Mouse (Mus musculus): ENCODE data around the gene Ptprn2. TPM values are rescaled to one million over a fixed set of nuclear protein-coding genes. Genes with fewer than 3 reads are reported as not detected.

The Ptprn2 gene
- polyA plus RNA-seq, 1 experiment = 97.8 TPM

GRCm38 (mm10) chr12:116863291-116863899 is 377.9 kb downstream of the Ptprn2 start:
- peaks cover 8% of the 10 kb centered on the region for H3K4me1 ChIP-seq (ENCODE audit: control insufficient read depth, insufficient read depth, low read length)
- TF ChIP-seq CTCF (IDR thresholded peaks at IDR 0.05; ENCODE audit: borderline replicate concordance, insufficient read depth, low read depth, low read length) (no peak), POLR2A (IDR thresholded peaks at IDR 0.05; ENCODE audit: borderline replicate concordance, insufficient read depth, low read length) (no peak)

GRCm38 (mm10) chr12:116873866-116874585 is 388.5 kb downstream of the Ptprn2 start:
- H3K4me1 ChIP-seq (ENCODE audit: control insufficient read depth, insufficient read depth, low read length) = peaks cover 16% of the 10 kb centered on the region; the same call in 1 of the 2 replicates
- no peak overlapping the region for H3K27ac ChIP-seq (ENCODE audit: insufficient read depth, low read length)
- 35% methylated on average over 1 of the region's 1 CpGs for WGBS
- no peaks in the 10 kb centered on the region for H3K27me3 ChIP-seq (ENCODE audit: control insufficient read depth, insufficient read depth, low read length)
- H3K4me3 ChIP-seq (replicated peaks; ENCODE audit: insufficient read depth, low read depth, low read length) = no peak overlapping the region
- peak; percentile 73 to 89 for DNase-seq
- TF ChIP-seq CTCF (IDR thresholded peaks at IDR 0.05; ENCODE audit: borderline replicate concordance, insufficient read depth, low read depth, low read length) = no peak; the same call in 1 of the 2 replicates
- TF ChIP-seq POLR2A (IDR thresholded peaks at IDR 0.05; ENCODE audit: borderline replicate concordance, insufficient read depth, low read length) = no peak

More at GRCm38 (mm10) chr12:116863291-116863899, 377.9 kb downstream of the Ptprn2 start:
- DNase-seq = no peak
- Histone ChIP-seq H3K4me3 (replicated peaks; ENCODE audit: insufficient read depth, low read depth, low read length) (no peak overlapping the region), H3K27ac (ENCODE audit: insufficient read depth, low read length) (no peak overlapping the region), H3K27me3 (ENCODE audit: control insufficient read depth, insufficient read depth, low read length) (no peaks in the 10 kb centered on the region)
- WGBS = 96% methylated on average over 4 of the region's 4 CpGs

DNA sequence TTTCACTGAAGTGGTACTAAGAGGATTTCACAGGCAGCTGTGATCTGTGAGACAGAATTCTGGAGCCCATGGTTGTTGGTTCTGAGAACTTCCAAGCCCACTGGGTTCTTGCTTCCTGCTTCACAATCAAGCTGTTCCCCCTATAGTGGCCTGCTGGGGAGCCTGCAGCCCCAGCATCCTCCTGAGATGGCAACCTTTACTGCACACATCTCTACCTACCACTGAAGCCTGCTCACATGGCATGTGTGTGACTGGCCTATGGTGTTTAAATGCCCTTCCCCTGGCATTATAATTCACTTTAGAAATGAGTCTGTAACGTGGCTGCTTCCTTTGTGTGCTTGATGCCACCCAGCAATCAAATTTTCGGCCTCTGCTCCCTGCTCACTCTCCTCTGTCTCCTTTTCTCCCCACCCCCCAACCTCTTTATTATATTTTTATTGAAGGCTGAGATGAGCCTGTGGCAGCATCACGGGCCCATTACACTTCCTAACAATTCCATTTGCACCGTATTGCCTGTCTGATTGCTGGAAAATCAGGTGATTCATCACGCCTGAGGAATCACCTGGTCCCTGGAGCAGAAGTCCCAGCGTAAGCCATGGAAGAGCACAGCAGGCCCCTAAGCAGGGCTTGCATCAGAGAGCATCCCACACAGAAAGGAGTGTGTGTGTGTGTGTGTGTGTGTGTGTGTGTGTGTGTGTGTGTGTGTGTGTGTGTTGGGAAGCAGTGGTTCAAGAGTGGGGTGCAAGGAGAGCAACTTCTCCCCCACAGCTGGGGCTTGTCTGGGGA is 402.2 kb downstream of the Ptprn2 start:
- 72% methylated on average over 6 of the region's 6 CpGs for WGBS
- no peak for DNase-seq
- Histone ChIP-seq H3K4me1 (ENCODE audit: control insufficient read depth, insufficient read depth, low read length) (no peaks in the 10 kb centered on the region), H3K27me3 (ENCODE audit: control insufficient read depth, insufficient read depth, low read length) (no peaks in the 10 kb centered on the region), H3K4me3 (replicated peaks; ENCODE audit: insufficient read depth, low read depth, low read length) (no peak overlapping the region), H3K27ac (ENCODE audit: insufficient read depth, low read length) (no peak overlapping the region)
- TF ChIP-seq CTCF (IDR thresholded peaks at IDR 0.05; ENCODE audit: borderline replicate concordance, insufficient read depth, low read depth, low read length) = no peak
- no peak for TF ChIP-seq POLR2A (IDR thresholded peaks at IDR 0.05; ENCODE audit: borderline replicate concordance, insufficient read depth, low read length)

- TF ChIP-seq CTCF (IDR thresholded peaks at IDR 0.05; ENCODE audit: borderline replicate concordance, insufficient read depth, low read depth, low read length) (no peak), POLR2A (IDR thresholded peaks at IDR 0.05; ENCODE audit: borderline replicate concordance, insufficient read depth, low read length) (no peak)
- 70% methylated on average over 2 of the region's 2 CpGs for WGBS
- Histone ChIP-seq H3K27ac (ENCODE audit: insufficient read depth, low read length) (no peak overlapping the region), H3K4me1 (ENCODE audit: control insufficient read depth, insufficient read depth, low read length) (no peaks in the 10 kb centered on the region), H3K4me3 (replicated peaks; ENCODE audit: insufficient read depth, low read depth, low read length) (no peak overlapping the region), H3K27me3 (ENCODE audit: control insufficient read depth, insufficient read depth, low read length) (no peaks in the 10 kb centered on the region)
- DNase-seq = no peak
Observed at GRCm38 (mm10) chr12:116888856-116889255, 403.3 kb downstream of the Ptprn2 start.

DNA sequence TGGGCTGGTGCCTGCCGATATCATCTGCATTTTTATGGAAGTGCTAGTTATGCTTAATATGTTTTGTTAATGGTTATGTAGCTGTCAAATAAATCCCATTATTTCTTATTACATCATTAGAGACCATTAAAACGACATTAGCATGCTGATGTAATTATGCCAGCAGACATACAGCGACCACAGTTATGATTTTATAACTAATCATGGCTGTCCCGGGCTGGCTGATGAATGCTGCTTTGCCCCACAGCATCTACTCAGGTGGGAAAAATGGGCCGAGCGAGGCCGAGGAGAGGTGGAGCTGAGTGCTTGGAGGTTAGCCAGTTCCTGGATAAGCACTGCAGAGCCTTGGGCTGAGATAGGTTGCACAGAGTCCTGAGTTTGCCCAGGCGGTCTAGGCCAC is 407.1 kb downstream of the Ptprn2 start:
- no peak for DNase-seq
- no peak for TF ChIP-seq CTCF (IDR thresholded peaks at IDR 0.05; ENCODE audit: borderline replicate concordance, insufficient read depth, low read depth, low read length)
- TF ChIP-seq POLR2A (IDR thresholded peaks at IDR 0.05; ENCODE audit: borderline replicate concordance, insufficient read depth, low read length) = no peak
- no peaks in the 10 kb centered on the region for H3K27me3 ChIP-seq (ENCODE audit: control insufficient read depth, insufficient read depth, low read length)
- whole genome bisulfite sequencing = 88% methylated on average over 8 of the region's 8 CpGs
- no peak overlapping the region for H3K4me3 ChIP-seq (replicated peaks; ENCODE audit: insufficient read depth, low read depth, low read length)
- no peak overlapping the region for H3K27ac ChIP-seq (ENCODE audit: insufficient read depth, low read length)
- no peaks in the 10 kb centered on the region for H3K4me1 ChIP-seq (ENCODE audit: control insufficient read depth, insufficient read depth, low read length)

GRCm38 (mm10) chr12:116896651-116897050 is 411.1 kb downstream of the Ptprn2 start:
- Histone ChIP-seq H3K4me1 (ENCODE audit: control insufficient read depth, insufficient read depth, low read length) (no peaks in the 10 kb centered on the region), H3K27me3 (ENCODE audit: control insufficient read depth, insufficient read depth, low read length) (no peaks in the 10 kb centered on the region), H3K27ac (ENCODE audit: insufficient read depth, low read length) (no peak overlapping the region), H3K4me3 (replicated peaks; ENCODE audit: insufficient read depth, low read depth, low read length) (no peak overlapping the region)
- 64% methylated on average over 2 of the region's 2 CpGs for WGBS
- no peak for DNase-seq
- TF ChIP-seq POLR2A (IDR thresholded peaks at IDR 0.05; ENCODE audit: borderline replicate concordance, insufficient read depth, low read length) (no peak), CTCF (IDR thresholded peaks at IDR 0.05; ENCODE audit: borderline replicate concordance, insufficient read depth, low read depth, low read length) (no peak)

GRCm38 (mm10) chr12:116901773-116902172 is 416.3 kb downstream of the Ptprn2 start:
- H3K27me3 ChIP-seq (ENCODE audit: control insufficient read depth, insufficient read depth, low read length) = no peaks in the 10 kb centered on the region
- H3K4me3 ChIP-seq (replicated peaks; ENCODE audit: insufficient read depth, low read depth, low read length) = no peak overlapping the region
- TF ChIP-seq CTCF (IDR thresholded peaks at IDR 0.05; ENCODE audit: borderline replicate concordance, insufficient read depth, low read depth, low read length) (no peak), POLR2A (IDR thresholded peaks at IDR 0.05; ENCODE audit: borderline replicate concordance, insufficient read depth, low read length) (no peak)
- no peaks in the 10 kb centered on the region for H3K4me1 ChIP-seq (ENCODE audit: control insufficient read depth, insufficient read depth, low read length)
- no peak overlapping the region for H3K27ac ChIP-seq (ENCODE audit: insufficient read depth, low read length)
- 43% methylated on average over 3 of the region's 3 CpGs for WGBS
- DNase-seq = no peak
